Mouse (Mus musculus) layer of hippocampus, adult 2 months (tissue): ENCODE measurements around the gene Ccdc54. TPM values are rescaled to one million over a fixed set of nuclear protein-coding genes. Genes with fewer than 3 reads are reported as not detected.

Experiments
- DNase-seq, 2 experiments: peaks; one replicate each; pipeline ENCODE4 v3.0.0; 2022; ENCODE audit warnings: low spot score in 2 of 2
- H3K27ac ChIP-seq: fragments of 200-600 bp; 2 replicates; pipeline ENCODE4 v1.8.1; 2022
- H3K4me3 ChIP-seq: fragments of 200-600 bp; 2 replicates; pipeline ENCODE4 v1.8.1; 2022; ENCODE audit warnings: mild to moderate bottlenecking
- CTCF ChIP-seq: fragments of 200-600 bp; conservative IDR thresholded peaks from 2 replicates; pipeline ENCODE4 v1.8.1; 2022; ENCODE audit warnings: antibody characterized with exemption, mild to moderate bottlenecking, moderate library complexity
- total RNA-seq, 2 experiments: library from RNA; stranded (reverse); gene quantifications; 2 replicates each; pipeline ENCODE4 v1.2.3; 2021

The Ccdc54 gene
- total RNA-seq, 2 experiments from 2014 or later, result not detected

DNA sequence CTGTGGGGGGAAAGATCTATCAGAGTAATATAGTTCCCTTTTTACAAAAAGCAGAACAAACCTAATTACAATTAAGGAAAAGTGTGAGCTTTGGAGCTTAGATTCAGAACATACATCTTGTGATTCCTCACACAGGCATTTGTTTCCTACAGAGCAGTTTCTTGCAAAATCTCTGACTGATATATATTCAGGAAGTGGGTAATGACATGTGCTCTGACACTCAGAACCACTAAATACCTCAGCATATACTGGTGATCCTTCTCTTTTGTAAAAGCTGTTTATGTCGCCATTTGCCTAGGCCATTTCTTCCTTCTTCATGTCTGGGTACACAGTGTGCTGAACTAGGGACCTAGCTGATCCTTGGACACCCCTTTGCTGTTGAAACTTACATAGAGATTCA is 2.8 kb downstream of the Ccdc54 start:
- H3K4me3 ChIP-seq, result no peak overlapping the region
- TF ChIP-seq CTCF, result no peak
- H3K27ac ChIP-seq, result no peak overlapping the region
- no peak for DNase-seq

DNA sequence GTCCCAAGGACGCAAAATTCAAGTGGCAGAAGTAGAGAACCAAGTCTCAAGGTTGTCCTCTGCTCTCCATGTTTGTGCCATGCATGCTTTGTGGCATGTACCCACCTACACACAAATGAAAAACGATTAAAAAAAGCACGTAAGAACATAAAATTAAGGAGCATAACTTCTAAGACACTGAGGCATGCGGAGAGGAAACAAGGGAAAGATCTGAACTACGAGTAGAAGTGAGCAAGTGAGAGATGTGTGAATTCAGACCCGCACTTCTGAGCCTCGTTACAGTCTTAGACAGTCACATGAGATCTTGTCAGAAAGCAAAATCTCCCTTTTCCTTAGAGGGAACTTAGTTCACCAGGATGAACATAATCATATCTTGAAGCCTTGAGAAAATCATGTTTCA is 3.8 kb downstream of the Ccdc54 start:
- Histone ChIP-seq H3K27ac (no peak overlapping the region), H3K4me3 (no peak overlapping the region)
- no peak for DNase-seq
- TF ChIP-seq CTCF, result no peak

DNA sequence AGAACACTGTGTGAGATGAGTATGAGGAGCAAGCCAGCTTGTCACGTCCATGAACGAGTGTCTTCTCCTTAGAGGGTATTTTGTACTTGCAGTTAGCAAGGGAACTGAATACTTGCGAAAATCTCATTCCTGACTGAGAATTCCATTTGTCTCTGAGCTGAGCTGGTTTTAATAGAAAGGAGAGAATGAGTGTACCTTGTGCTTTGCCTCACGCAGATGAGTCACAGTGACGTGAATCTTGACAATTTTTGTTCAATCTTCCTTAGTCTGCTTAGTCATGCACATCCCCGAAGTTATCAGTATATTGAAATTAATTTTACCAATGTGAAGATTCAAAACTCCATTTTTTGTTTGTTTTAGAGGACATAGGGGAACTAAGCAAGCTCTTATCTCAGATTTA is 12.6 kb downstream of the Ccdc54 start:
- DNase-seq, result no peak
- Histone ChIP-seq H3K4me3 (no peak overlapping the region), H3K27ac (no peak overlapping the region)
- TF ChIP-seq CTCF, result no peak

DNA sequence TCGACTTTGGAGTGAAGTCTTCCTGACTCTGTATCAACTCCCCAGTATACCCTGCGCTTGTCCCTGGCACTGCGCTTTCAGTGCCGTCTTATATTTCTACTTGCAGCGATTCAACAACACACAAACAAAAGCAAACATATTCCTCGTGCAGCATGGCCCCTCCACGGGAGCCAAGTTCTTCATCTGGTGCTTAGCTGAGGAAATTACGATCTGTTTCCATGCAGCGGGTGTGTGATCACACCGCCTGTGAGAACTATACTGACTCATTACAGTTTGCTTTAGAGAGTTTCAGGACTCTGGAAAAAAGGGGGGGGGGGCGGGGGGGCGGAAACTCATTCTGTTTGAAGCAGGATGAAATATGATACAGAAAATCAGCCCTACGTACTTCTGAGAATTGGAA is 18.4 kb downstream of the Ccdc54 start:
- DNase-seq, result peak; percentile 20 to 46
- TF ChIP-seq CTCF, result no peak
- H3K4me3 ChIP-seq, result no peak overlapping the region
- H3K27ac ChIP-seq, result no peak overlapping the region

DNA sequence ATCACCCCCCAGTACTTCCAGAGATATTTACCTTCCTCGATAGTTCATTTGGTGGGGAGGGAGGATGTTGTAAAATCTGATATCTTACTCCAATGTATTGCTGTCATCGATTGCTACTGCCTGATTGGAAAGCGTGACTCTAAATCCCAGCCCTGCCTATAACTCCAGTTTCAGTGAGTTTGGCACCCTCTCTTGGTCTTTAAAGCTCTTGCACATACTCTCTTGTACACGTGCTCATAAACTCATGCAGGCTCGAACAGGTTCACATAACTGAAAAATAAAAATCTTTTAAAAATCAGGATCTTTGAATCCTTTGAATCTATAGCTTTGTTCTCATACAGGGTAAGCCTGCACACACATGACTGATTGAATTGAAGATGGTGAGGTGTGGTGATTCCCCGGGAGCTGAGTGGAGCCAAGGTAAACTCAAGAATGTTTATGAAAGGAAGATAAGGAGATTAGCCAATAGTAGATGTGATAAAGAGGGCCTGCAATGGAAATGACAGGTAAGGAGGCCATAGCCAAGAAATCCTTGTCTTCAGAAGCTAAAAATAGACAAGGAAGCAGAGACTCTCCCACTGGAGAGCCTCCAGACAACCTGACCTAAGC is 31.7 kb downstream of the Ccdc54 start:
- DNase-seq, result no peak
- Histone ChIP-seq H3K27ac (no peak overlapping the region), H3K4me3 (no peak overlapping the region)
- no peak for TF ChIP-seq CTCF

DNA sequence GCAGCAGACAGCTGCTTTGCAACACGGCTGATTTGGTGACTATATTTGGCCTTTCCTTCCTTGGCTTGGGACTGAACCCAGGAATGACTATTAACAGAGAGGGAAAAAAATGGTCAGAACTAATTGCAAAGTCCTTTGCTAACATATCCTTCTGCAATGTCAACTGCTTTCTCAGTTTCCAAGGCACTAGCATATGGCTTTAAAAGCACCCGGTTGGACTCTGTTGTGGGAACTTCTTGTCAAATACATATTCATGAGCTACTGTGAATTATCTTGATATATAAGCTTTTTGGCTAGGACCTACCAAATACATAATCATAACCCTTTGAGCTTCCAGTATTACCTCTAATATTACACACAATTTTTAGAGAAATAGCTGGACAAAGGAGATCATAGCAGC is 37.1 kb downstream of the Ccdc54 start:
- DNase-seq, result no peak
- TF ChIP-seq CTCF, result no peak

DNA sequence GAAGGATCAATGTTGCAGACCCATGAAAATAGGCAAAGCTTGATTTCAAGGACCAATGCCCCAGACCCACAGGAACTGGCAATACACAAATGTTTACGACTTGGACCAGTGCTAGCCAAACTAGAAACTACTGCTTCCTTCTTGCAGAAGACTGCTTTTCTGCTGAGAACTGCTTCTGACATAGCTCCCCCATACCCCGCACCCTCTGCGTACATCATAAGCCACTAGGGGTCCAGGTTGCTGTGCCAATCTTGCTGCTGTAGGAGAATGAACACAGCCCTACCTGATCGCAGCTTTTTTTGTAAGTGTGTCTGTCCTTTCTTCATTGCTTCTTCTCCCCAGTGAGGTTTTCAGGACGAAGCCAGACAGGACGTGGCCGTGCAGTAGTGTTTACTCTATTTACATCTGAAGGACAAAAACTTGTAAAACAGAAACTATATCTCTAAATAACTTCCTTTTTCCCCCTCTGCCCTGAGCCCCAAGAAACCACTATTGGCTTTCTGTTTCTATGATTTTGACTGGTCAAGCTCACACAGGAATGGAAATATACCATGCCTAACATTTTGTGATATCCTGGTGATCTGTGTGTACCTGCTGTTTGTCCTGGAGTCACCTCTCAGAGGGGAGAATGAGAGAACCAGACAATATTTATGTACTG is 39.0 kb downstream of the Ccdc54 start:
- TF ChIP-seq CTCF, result no peak
- Histone ChIP-seq H3K27ac (no peak overlapping the region), H3K4me3 (no peak overlapping the region)
- DNase-seq, result no peak

More for the DNA sequence above, 37.1 kb downstream of the Ccdc54 start:
- H3K4me3 ChIP-seq, result no peak overlapping the region
- H3K27ac ChIP-seq, result no peak overlapping the region

DNA sequence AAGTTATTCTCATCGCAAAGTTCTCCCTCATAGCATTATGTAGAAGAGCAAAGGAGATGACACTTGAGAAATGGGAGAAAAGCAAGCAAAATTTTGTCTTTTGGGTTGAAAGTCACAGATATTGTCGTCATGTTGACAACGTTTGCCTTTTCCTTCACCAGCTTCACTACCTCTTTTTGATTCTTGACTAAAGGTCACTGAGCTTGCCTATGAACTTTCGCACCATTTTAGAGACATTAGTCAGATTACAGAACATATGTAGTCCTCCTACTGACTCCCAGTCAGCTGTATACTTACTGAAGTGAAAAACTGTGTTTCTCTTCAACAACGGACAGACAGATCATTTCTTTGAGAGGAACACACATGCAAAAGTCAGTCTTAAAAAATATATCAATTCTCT is 40.0 kb downstream of the Ccdc54 start:
- no peak for DNase-seq
- TF ChIP-seq CTCF, result no peak
- Histone ChIP-seq H3K4me3 (no peak overlapping the region), H3K27ac (no peak overlapping the region)

DNA sequence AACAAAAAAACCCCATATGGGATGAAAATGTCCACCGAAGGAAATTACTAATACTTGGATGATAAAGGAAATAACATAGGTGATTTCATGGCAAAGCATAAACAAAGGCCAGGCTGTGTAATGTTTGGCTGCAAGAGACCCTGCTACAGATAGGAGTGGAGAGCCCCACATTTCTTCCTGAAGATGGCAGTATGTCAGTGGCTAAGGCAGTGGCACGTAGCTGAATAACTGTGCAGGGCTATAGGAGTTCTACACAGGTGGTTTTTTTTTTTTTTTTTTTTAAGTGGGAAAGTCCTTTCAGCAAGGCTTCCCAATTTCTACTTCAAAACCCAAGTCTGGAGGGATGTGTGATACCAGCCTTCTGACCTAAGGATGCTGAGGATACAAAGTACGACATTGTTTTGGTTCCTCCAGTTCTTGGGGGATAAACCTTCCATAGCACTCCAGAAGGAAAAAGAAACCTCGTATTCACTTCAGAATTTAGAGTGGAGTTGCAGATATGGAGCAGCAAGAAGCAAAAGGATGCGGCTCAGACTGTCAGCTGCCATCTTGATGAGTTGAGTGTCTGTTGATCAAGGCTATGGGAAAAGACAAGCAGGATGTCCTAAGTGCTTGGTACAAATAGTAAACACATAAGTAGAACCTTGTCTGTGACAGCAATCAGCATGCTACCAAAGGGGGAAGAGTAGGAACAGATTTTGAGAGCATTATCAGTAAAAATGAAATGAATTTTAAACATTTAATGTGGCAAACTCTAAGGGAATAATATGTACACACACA is 48.2 kb downstream of the Ccdc54 start:
- DNase-seq, result peak in 1 of 2 experiments; percentile 23
- no peak overlapping the region for H3K4me3 ChIP-seq
- TF ChIP-seq CTCF, result peak; percentile 73

More for the DNA sequence above, 48.2 kb downstream of the Ccdc54 start:
- no peak overlapping the region for H3K27ac ChIP-seq

Other genes with a start within 250 kb of the Ccdc54 start
- gene Bbx, start 158.8 kb downstream of the Ccdc54 start, total RNA-seq, result 10 to 100 TPM; 27.5 to 28.4 TPM